Mouse (Mus musculus) regulatory T cell (primary cell): ENCODE data around the gene Ap2b1.

Experiments
- in situ Hi-C: fragments of 300-600 bp; cut with MboI, MseI; formaldehyde crosslinking; loops from one replicate; pipeline ENCODE4 v1.15.1; 2025; ENCODE audit warnings: high pct_unique_total_duplicates

The Ap2b1 gene

GRCm38 (mm10) chr11:83442596-83443267, 143.9 kb downstream of the Ap2b1 start:
- in situ Hi-C loops: no loop called here

- in situ Hi-C loops: no loop called here
Measured at GRCm38 (mm10) chr11:83443824-83444223, 145.0 kb downstream of the Ap2b1 start.

- in situ Hi-C loops: no loop called here
Measured at GRCm38 (mm10) chr11:83445001-83445400, 146.2 kb downstream of the Ap2b1 start.

GRCm38 (mm10) chr11:83447612-83448011, 148.8 kb downstream of the Ap2b1 start:
- in situ Hi-C loops: no loop called here

- in situ Hi-C loops: no loop called here
Measured at GRCm38 (mm10) chr11:83448021-83448926, 149.4 kb downstream of the Ap2b1 start.

- in situ Hi-C loops: no loop called here
Measured at GRCm38 (mm10) chr11:83448927-83449236, 150.1 kb downstream of the Ap2b1 start.

- in situ Hi-C loops: no loop called here
Measured at GRCm38 (mm10) chr11:83449298-83449697, 150.5 kb downstream of the Ap2b1 start.

GRCm38 (mm10) chr11:83450550-83450949, 151.7 kb downstream of the Ap2b1 start:
- in situ Hi-C loops: no loop called here

- in situ Hi-C loops: no loop called here
Measured at GRCm38 (mm10) chr11:83451281-83451680, 152.5 kb downstream of the Ap2b1 start.

GRCm38 (mm10) chr11:83454548-83454947, 155.7 kb downstream of the Ap2b1 start:
- in situ Hi-C loops: no loop called here
